Mouse (Mus musculus) right cerebral cortex, adult 18-20 months (tissue): Measurements from ENCODE around the gene Ugt2b1.
"Not testable (repeated sequence)": the region's sequence is repeated elsewhere in the genome, so short reads cannot be mapped to it uniquely, and the experiment has no call there.

ENCODE experiments used
- DNase-seq: peaks from one replicate; pipeline ENCODE4 v3.0.0; 2022; ENCODE audit warnings: mixed read lengths

Gene Ugt2b1

GRCm38 (mm10) chr5:86926426-86926825 lies at the start of gene Ugt2b1:
Gene Ugt2b1, minus strand, starts transcription at chr5:86926530.
- no peak for DNase-seq

GRCm38 (mm10) chr5:86967271-86967670 lies 40.9 kb upstream of the Ugt2b1 start:
- not testable (repeated sequence) for DNase-seq

GRCm38 (mm10) chr5:86962849-86963248 lies 36.5 kb upstream of the Ugt2b1 start:
- not testable (repeated sequence) for DNase-seq

GRCm38 (mm10) chr5:86961587-86962358 lies 35.4 kb upstream of the Ugt2b1 start:
- no peak for DNase-seq

- no peak for DNase-seq
These were observed 34.2 kb upstream of the Ugt2b1 start for GRCm38 (mm10) chr5:86960504-86960903.

GRCm38 (mm10) chr5:86942111-86942510 lies 15.8 kb upstream of the Ugt2b1 start:
- no peak for DNase-seq

GRCm38 (mm10) chr5:86920661-86921233 lies 5.6 kb downstream of the Ugt2b1 start:
- DNase-seq = no peak

GRCm38 (mm10) chr5:86911357-86912099 lies 14.8 kb downstream of the Ugt2b1 start:
- no peak for DNase-seq

GRCm38 (mm10) chr5:86910770-86911169 lies 15.6 kb downstream of the Ugt2b1 start:
- DNase-seq = no peak

- DNase-seq = no peak
These were observed 19.6 kb downstream of the Ugt2b1 start, which contains the start of gene Ugt2b34 for GRCm38 (mm10) chr5:86906758-86907157. Gene Ugt2b34, minus strand, starts transcription at chr5:86906937.

GRCm38 (mm10) chr5:86889933-86890332 lies 36.4 kb downstream of the Ugt2b1 start:
- no peak for DNase-seq

- DNase-seq = no peak
These were observed 37.9 kb downstream of the Ugt2b1 start for GRCm38 (mm10) chr5:86888420-86888819.

GRCm38 (mm10) chr5:86887081-86887480 lies 39.2 kb downstream of the Ugt2b1 start:
- no peak for DNase-seq

GRCm38 (mm10) chr5:86886620-86887019 lies 39.7 kb downstream of the Ugt2b1 start:
- no peak for DNase-seq

GRCm38 (mm10) chr5:86871877-86872276 lies 54.5 kb downstream of the Ugt2b1 start:
- no peak for DNase-seq
